Mouse (Mus musculus): ENCODE data around the gene Pfas. TPM values are rescaled to one million over a fixed set of nuclear protein-coding genes. Genes with fewer than 3 reads are reported as not detected.
"Not testable (repeated sequence)": the region's sequence is repeated elsewhere in the genome, so short reads cannot be mapped to it uniquely, and the experiment has no call there.

Gene Pfas
- polyA plus RNA-seq, 1 experiment from 2014 or later = 31.5 TPM

DNA sequence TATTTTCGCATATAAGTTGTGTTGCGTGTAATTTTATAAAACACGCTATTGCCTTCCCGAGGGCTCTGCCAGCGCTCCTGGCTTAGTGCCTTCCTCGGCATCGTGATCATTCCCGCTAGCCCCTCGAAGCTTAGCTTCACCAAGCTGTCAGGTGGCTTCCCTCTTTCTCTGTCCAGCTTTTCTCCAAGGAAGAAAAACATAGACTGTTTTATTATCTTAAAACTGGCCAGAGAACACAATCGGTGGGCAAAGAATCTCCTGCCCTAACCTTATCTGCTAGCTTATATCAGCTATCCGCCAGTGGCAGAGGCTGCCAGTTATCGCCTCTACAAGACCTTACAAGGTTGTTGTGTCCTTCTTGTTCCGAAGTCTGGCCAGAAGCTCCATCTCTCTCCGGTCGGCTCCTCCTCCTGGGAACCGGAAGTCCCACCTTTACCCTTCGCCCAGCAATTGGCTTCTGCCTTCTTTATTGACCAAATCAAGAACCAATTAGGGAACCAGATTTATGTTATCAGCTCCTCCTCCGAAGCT lies 3.9 kb upstream of the Pfas start:
- peak overlapping the region; percentile 88 for H3K27ac ChIP-seq
- H3K4me3 ChIP-seq (replicated peaks) = peak overlapping the region; percentile 51
- peaks cover 11% of the 10 kb centered on the region for H3K4me1 ChIP-seq
- H3K4me2 ChIP-seq = peak overlapping the region; percentile 79
- ATAC-seq (ENCODE audit: insufficient read depth, low FRiP score, low read depth) = peak; percentile 75
- no peaks in the 10 kb centered on the region for H3K36me3 ChIP-seq
- no peaks in the 10 kb centered on the region for H3K27me3 ChIP-seq (replicated peaks)
- 2% methylated on average over 18 of the region's 18 CpGs for WGBS
- H3K9me3 ChIP-seq = no peaks in the 10 kb centered on the region
- H3K9ac ChIP-seq = peak overlapping the region; percentile 29; the same call in 1 of the 2 replicates

GRCm38 (mm10) chr11:69011445-69011844 lies 3.2 kb upstream of the Pfas start:
- not testable (repeated sequence) for H3K9ac ChIP-seq; H3K27me3 ChIP-seq (replicated peaks); ATAC-seq (ENCODE audit: insufficient read depth, low FRiP score, low read depth); H3K4me1 ChIP-seq; H3K9me3 ChIP-seq; H3K36me3 ChIP-seq
- Histone ChIP-seq H3K27ac (peak overlapping the region; percentile 88; the same call in 1 of the 2 replicates), H3K4me3 (replicated peaks) (peak overlapping the region; percentile 51), H3K4me2 (peak overlapping the region; percentile 79)
- 60% methylated on average over 2 of the region's 2 CpGs for WGBS

DNA sequence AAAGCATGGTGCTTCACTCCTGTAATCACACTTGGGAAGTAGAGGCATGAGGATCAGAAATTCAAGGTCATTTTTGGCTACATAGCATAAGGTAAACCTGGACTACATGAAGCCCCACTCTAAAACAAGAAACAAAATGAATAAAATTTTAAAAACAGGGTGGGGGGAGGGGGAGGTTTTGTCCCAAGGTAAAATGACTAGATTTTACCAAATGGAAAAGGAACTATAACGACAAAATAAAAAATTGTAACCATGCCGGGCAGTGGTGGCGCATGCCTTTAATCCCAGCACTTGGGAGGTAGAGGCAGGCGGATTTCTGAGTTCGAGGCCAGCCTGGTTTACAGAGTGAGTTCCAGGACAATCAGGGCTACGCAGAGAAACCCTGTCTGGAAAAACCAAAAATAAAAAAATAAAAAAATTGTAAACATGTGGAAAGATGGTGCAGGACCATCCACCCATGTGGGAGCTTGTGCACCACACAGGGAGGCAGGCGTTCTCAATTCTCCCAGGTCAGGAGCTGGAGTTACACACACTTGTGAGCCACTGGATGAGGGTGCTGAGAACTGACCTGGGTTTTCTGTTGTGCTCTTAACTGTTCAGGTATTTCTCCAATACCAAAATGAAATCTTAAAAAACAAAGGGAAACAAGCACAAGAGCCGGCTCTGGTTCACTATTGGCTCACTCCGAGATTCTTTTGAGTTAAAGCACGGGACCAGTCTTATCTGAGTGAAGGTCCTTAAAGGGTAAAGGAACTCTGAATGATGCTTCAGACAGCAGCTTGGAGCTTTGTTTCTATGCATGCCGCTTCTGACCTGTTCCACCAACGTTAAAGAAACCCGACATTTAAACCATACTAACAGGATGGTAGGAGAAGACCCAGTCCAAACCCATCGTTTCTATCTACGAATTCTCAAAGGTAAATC lies 2.4 kb upstream of the Pfas start:
- no peaks in the 10 kb centered on the region for H3K9me3 ChIP-seq
- 89% methylated on average over 15 of the region's 15 CpGs for WGBS
- H3K4me1 ChIP-seq = peaks cover 4% of the 10 kb centered on the region; the same call in 1 of the 2 replicates
- no peak overlapping the region for H3K9ac ChIP-seq
- no peak overlapping the region for H3K27ac ChIP-seq
- no peak overlapping the region for H3K4me3 ChIP-seq (replicated peaks)
- ATAC-seq (ENCODE audit: insufficient read depth, low FRiP score, low read depth) = no peak
- H3K4me2 ChIP-seq = peak overlapping the region; percentile 79; the same call in 1 of the 2 replicates
- H3K27me3 ChIP-seq (replicated peaks) = no peaks in the 10 kb centered on the region
- no peaks in the 10 kb centered on the region for H3K36me3 ChIP-seq

GRCm38 (mm10) chr11:69009508-69009907 lies 1.2 kb upstream of the Pfas start:
- Histone ChIP-seq H3K4me1 (peaks cover 4% of the 10 kb centered on the region; the same call in 1 of the 2 replicates), H3K9ac (no peak overlapping the region), H3K4me2 (no peak overlapping the region), H3K27me3 (replicated peaks) (no peaks in the 10 kb centered on the region), H3K36me3 (no peaks in the 10 kb centered on the region), H3K9me3 (no peaks in the 10 kb centered on the region), H3K4me3 (replicated peaks) (no peak overlapping the region), H3K27ac (no peak overlapping the region)
- 89% methylated on average over 1 of the region's 1 CpGs for whole genome bisulfite sequencing
- no peak for ATAC-seq (ENCODE audit: insufficient read depth, low FRiP score, low read depth)

GRCm38 (mm10) chr11:69006575-69006974 lies 1.7 kb downstream of the Pfas start:
- H3K27me3 ChIP-seq (replicated peaks); H3K9ac ChIP-seq; H3K27ac ChIP-seq; H3K4me3 ChIP-seq (replicated peaks); H3K4me2 ChIP-seq; ATAC-seq (ENCODE audit: insufficient read depth, low FRiP score, low read depth); H3K36me3 ChIP-seq; H3K9me3 ChIP-seq; H3K4me1 ChIP-seq: not testable (repeated sequence)

GRCm38 (mm10) chr11:69005193-69005592 lies 3.1 kb downstream of the Pfas start:
- 86% methylated on average over 7 of the region's 7 CpGs for WGBS
- Histone ChIP-seq H3K9me3 (no peaks in the 10 kb centered on the region), H3K4me3 (replicated peaks) (no peak overlapping the region), H3K9ac (no peak overlapping the region), H3K27me3 (replicated peaks) (no peaks in the 10 kb centered on the region), H3K36me3 (peaks cover 16% of the 10 kb centered on the region), H3K4me1 (peaks cover 4% of the 10 kb centered on the region; the same call in 1 of the 2 replicates), H3K27ac (no peak overlapping the region), H3K4me2 (no peak overlapping the region)
- ATAC-seq (ENCODE audit: insufficient read depth, low FRiP score, low read depth) = no peak

DNA sequence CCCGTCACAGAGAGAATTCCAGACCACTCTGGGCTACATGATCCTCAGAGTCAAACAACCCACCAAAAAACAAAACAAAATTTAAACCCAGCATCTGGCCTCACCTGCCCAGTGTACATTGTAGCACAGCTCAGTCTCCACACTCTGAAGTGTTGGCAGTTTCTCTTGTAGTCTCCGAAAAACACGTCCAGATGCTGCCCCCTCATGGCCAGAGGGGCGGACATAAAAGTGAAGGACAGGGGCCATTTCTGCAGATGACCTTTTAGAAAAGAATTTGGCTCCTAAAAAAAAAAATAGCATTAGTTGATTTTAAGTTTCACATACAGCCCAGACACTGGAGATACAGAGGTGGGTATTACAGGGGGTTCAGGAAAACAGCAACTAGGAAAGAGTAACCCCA lies 4.7 kb downstream of the Pfas start:
- Histone ChIP-seq H3K4me2 (no peak overlapping the region), H3K36me3 (peaks cover 26% of the 10 kb centered on the region), H3K4me1 (peaks cover 4% of the 10 kb centered on the region; the same call in 1 of the 2 replicates), H3K9me3 (no peaks in the 10 kb centered on the region), H3K27me3 (replicated peaks) (no peaks in the 10 kb centered on the region), H3K9ac (no peak overlapping the region), H3K27ac (no peak overlapping the region), H3K4me3 (replicated peaks) (no peak overlapping the region)
- ATAC-seq (ENCODE audit: insufficient read depth, low FRiP score, low read depth) = no peak
- 53% methylated on average over 4 of the region's 4 CpGs for WGBS

DNA sequence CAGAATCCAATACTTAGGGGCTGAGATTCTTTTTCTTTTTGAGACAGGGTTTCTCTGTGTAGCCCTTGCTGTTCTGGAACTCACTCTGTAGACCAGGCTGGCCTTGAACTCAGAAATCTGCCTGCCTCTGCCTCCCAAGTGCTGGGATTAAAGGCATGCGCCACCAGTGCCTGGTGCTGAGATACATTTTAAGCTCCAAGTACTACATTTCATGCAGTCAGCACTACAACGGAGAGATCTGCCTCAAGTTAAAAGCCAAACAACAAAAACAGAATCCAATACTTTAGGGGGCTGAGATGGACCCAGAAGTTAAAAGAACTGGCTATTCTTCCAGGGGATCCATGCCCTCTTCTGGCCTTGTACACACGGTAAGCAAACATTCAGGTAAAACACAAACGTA lies 5.5 kb downstream of the Pfas start:
- ATAC-seq (ENCODE audit: insufficient read depth, low FRiP score, low read depth); H3K4me1 ChIP-seq; H3K27me3 ChIP-seq (replicated peaks); H3K4me2 ChIP-seq; H3K9ac ChIP-seq; H3K4me3 ChIP-seq (replicated peaks); H3K27ac ChIP-seq; H3K9me3 ChIP-seq: not testable (repeated sequence)
- 91% methylated on average over 4 of the region's 4 CpGs for WGBS
- peaks cover 30% of the 10 kb centered on the region for H3K36me3 ChIP-seq

DNA sequence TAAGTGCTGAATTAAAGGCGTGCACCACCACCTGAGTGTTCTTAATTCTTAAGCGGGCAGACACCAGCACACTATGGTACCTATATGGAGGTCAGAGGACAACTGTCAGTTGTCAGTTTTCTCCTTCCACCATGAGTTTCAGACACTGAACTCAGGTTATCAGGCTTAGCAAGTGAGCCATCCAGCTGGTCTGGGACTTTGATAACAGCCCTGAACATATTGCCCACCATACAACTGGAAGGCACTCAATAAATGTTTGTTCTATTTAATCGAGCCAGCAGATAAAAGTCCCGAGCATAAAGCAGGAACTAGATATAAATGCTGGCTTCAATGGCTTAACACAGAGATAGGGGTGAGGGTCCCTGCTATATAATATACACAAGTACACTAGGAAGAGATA lies 11.2 kb downstream of the Pfas start:
- no peaks in the 10 kb centered on the region for H3K27me3 ChIP-seq (replicated peaks)
- H3K4me3 ChIP-seq (replicated peaks) = no peak overlapping the region
- 90% methylated on average over 4 of the region's 4 CpGs for WGBS
- ATAC-seq (ENCODE audit: insufficient read depth, low FRiP score, low read depth) = no peak
- H3K36me3 ChIP-seq = peaks cover 70% of the 10 kb centered on the region
- no peak overlapping the region for H3K9ac ChIP-seq
- no peak overlapping the region for H3K4me2 ChIP-seq
- no peaks in the 10 kb centered on the region for H3K9me3 ChIP-seq
- H3K27ac ChIP-seq = no peak overlapping the region
- no peaks in the 10 kb centered on the region for H3K4me1 ChIP-seq

DNA sequence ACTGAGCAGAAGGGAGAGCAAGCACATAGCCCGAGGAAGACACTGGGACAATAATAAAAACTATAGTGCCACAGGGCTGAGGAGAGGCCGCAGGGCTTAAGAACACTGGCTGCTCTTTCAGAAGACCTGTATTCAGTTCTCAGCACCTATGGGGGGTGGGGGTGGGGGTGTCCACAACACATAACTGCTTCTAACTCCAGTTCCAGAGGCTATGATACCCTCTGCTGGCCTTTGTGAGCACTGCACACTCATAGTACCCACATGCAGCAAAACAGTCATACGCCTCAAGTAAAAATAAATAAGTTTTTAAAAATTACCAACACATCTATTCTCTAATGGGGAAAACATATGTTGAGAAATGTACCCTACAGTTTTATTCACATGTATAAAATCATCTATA lies 13.9 kb downstream of the Pfas start:
- no peaks in the 10 kb centered on the region for H3K4me1 ChIP-seq
- ATAC-seq (ENCODE audit: insufficient read depth, low FRiP score, low read depth) = no peak
- no peak overlapping the region for H3K9ac ChIP-seq
- no peaks in the 10 kb centered on the region for H3K9me3 ChIP-seq
- WGBS = 91% methylated on average over 3 of the region's 3 CpGs
- no peak overlapping the region for H3K27ac ChIP-seq
- H3K4me2 ChIP-seq = no peak overlapping the region
- H3K27me3 ChIP-seq (replicated peaks) = no peaks in the 10 kb centered on the region
- H3K36me3 ChIP-seq = peaks cover 72% of the 10 kb centered on the region
- no peak overlapping the region for H3K4me3 ChIP-seq (replicated peaks)

- no peak for ATAC-seq (ENCODE audit: insufficient read depth, low FRiP score, low read depth)
Measured at GRCm38 (mm10) chr11:68993122-68993521, 15.1 kb downstream of the Pfas start.

GRCm38 (mm10) chr11:68988341-68988740 lies 19.9 kb downstream of the Pfas start:
- Histone ChIP-seq H3K27me3 (replicated peaks) (no peaks in the 10 kb centered on the region), H3K4me1 (no peaks in the 10 kb centered on the region), H3K9me3 (no peaks in the 10 kb centered on the region), H3K36me3 (peaks cover 51% of the 10 kb centered on the region), H3K4me3 (replicated peaks) (no peak overlapping the region), H3K4me2 (no peak overlapping the region), H3K9ac (no peak overlapping the region), H3K27ac (no peak overlapping the region)
- ATAC-seq (ENCODE audit: insufficient read depth, low FRiP score, low read depth) = no peak
- 89% methylated on average over 17 of the region's 17 CpGs for WGBS

More at GRCm38 (mm10) chr11:68993122-68993521, 15.1 kb downstream of the Pfas start:
- H3K4me2 ChIP-seq = no peak overlapping the region
- H3K36me3 ChIP-seq = peaks cover 70% of the 10 kb centered on the region
- H3K27ac ChIP-seq = no peak overlapping the region
- no peaks in the 10 kb centered on the region for H3K4me1 ChIP-seq
- no peak overlapping the region for H3K9ac ChIP-seq
- WGBS = 88% methylated on average over 7 of the region's 7 CpGs
- no peaks in the 10 kb centered on the region for H3K9me3 ChIP-seq
- no peaks in the 10 kb centered on the region for H3K27me3 ChIP-seq (replicated peaks)
- H3K4me3 ChIP-seq (replicated peaks) = no peak overlapping the region

All from stomach, embryonic 15.5 days (tissue).